Mouse (Mus musculus): ENCODE measurements around the gene 1700074P13Rik.

DNA sequence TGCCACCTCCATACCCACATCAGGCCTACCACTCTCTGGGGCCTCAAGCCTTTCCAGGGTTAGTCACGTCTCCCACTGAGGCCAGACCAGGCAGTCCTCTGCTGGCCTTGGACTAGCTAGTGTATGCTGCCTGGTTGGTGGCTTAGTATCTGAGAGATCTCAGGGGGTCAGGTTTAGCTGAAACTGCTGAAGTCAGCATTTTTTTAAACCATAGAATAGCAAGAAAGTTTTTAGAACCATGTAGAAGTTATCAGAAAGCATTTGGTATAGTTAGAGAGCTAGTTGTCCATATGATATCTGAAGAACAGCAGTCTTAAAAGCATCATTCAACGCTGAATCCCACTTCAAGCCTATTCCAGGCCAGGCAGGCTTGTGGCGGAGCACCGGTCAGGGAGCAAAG is 20.4 kb downstream of the 1700074P13Rik start:
- no peak for TF ChIP-seq CTCF (IDR thresholded peaks at IDR 0.05; ENCODE audit: low read depth, low read length)
- TF ChIP-seq POLR2A (IDR thresholded peaks at IDR 0.05; ENCODE audit: extremely low read depth, insufficient read depth, low read length), result no peak
